Mouse (Mus musculus) lung, postnatal 0 days (tissue): ENCODE measurements around the gene Omd.

Experiments used
- CTCF ChIP-seq: IDR thresholded peaks from 2 replicates; pipeline ENCODE4 v1.5.1; 2016; ENCODE audit warnings: antibody characterized with exemption, mild to moderate bottlenecking
- EP300 ChIP-seq: IDR thresholded peaks from 2 replicates; pipeline ENCODE4 v1.6.1; 2016; ENCODE audit warnings: antibody characterized with exemption, mild to moderate bottlenecking, control low read depth

DNA sequence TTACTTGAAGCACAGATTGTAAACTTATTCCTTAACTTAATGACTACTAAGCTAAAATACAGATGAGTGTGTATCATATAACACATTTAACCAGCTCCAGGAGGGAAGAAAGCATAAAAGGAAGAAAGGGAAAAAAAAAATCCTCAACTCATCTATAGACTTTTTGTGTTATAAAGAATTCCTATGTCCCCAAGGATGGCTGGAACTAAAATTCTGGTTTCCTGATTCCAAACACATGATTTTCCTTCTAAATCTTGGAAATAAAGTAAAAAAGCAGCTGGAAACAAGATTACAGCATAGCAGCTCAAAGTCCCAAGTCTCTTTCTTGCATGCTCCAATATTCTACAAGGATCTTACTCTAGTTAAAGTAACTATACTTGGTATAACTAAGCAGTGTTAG is 21.3 kb downstream of the Omd start:
- TF ChIP-seq CTCF: no peak
- TF ChIP-seq EP300: no peak
